Mouse (Mus musculus) heart, postnatal 25 days (tissue): ENCODE results near the gene Shisa2. TPM values are rescaled to one million over a fixed set of nuclear protein-coding genes. Genes with fewer than 3 reads are reported as not detected.

Experiments
- total RNA-seq, 2 experiments: library from RNA; stranded (reverse); gene quantifications; 2 replicates each; pipeline ENCODE4 v1.2.3; 2021

Shisa2 gene
- total RNA-seq, 2 experiments from 2014 or later = 1.3 to 1.4 TPM

Other genes with a start within 250 kb of the Shisa2 start
- gene Phf11c, start 229.9 kb upstream of the Shisa2 start, total RNA-seq = 1 to 10 TPM in 1 of 2 experiments, under 1 TPM in 1; 0.64 to 1.1 TPM
- gene Setdb2, start 184.4 kb upstream of the Shisa2 start, total RNA-seq = 10 to 100 TPM in 1 of 2 experiments, 1 to 10 TPM in 1; 9.9 to 10.8 TPM
- gene Cab39l, start 184.3 kb upstream of the Shisa2 start, total RNA-seq = 10 to 100 TPM; 21.9 to 25.5 TPM
- 10 to 100 TPM; 42.6 to 45.8 TPM for gene Cdadc1, start 27.3 kb upstream of the Shisa2 start, total RNA-seq